Mouse (Mus musculus) MEL (cell line): ENCODE results near the gene Mettl5.

Source experiments
- BHLHE40 ChIP-seq: IDR thresholded peaks from 2 replicates; pipeline ENCODE4 v1.6.1; 2012; ENCODE audit warnings: low read depth, mild to moderate bottlenecking, inconsistent platforms, low read length, improper control_type of control experiment, borderline replicate concordance
- CTCF ChIP-seq, 3 experiments: IDR thresholded peaks in 2 of 3; conservative IDR thresholded peaks in 1 of 3; 2 replicates each; pipeline ENCODE4 v1.5.1; 2011 to 2012; ENCODE audit warnings: low read length in 3 of 3, low read depth in 2 of 3, mild to moderate bottlenecking in 2 of 3, improper control_type of control experiment in 1 of 3, inconsistent platforms in 1 of 3, mixed read lengths in 1 of 3, moderate library complexity in 1 of 3; ENCODE audit not compliant: control insufficient read depth in 1 of 3, insufficient read depth in 1 of 3, poor library complexity in 1 of 3, severe bottlenecking in 1 of 3
- E2F4 ChIP-seq: IDR thresholded peaks from 2 replicates; pipeline ENCODE4 v1.6.1; 2011; ENCODE audit warnings: low read depth, low read length, improper control_type of control experiment, borderline replicate concordance
- ELF1 ChIP-seq: IDR thresholded peaks from 2 replicates; pipeline ENCODE4 v1.6.1; 2014; ENCODE audit warnings: low read depth, mild to moderate bottlenecking, inconsistent platforms, low read length, improper control_type of control experiment, moderate library complexity
- ETS1 ChIP-seq: IDR thresholded peaks from 2 replicates; pipeline ENCODE4 v1.6.1; 2012; ENCODE audit warnings: low read depth, mild to moderate bottlenecking, inconsistent platforms, low read length, improper control_type of control experiment, moderate library complexity
- GATA1 ChIP-seq: IDR thresholded peaks from 2 replicates; pipeline ENCODE4 v1.6.1; 2011; ENCODE audit warnings: low read depth, low read length, improper control_type of control experiment
- HCFC1 ChIP-seq: IDR thresholded peaks from 2 replicates; pipeline ENCODE4 v1.6.1; 2012; ENCODE audit warnings: low read depth, mild to moderate bottlenecking, inconsistent platforms, low read length, improper control_type of control experiment, moderate library complexity
- KAT2A ChIP-seq: conservative IDR thresholded peaks from 2 replicates; pipeline ENCODE4 v1.6.1; 2012; ENCODE audit warnings: low read depth, low read length, improper control_type of control experiment, inconsistent platforms
- MAZ ChIP-seq: IDR thresholded peaks from 2 replicates; pipeline ENCODE4 v1.6.1; 2012; ENCODE audit warnings: low read depth, mild to moderate bottlenecking, inconsistent platforms, low read length, improper control_type of control experiment
- MYC ChIP-seq: IDR thresholded peaks from 2 replicates; pipeline ENCODE4 v1.6.1; 2011; ENCODE audit warnings: low read depth, mild to moderate bottlenecking, low read length, improper control_type of control experiment, moderate library complexity
- NELFE ChIP-seq: IDR thresholded peaks from 2 replicates; pipeline ENCODE4 v1.6.1; 2011; ENCODE audit warnings: low read depth, low read length, improper control_type of control experiment
- POLR2A ChIP-seq, 2 experiments: IDR thresholded peaks; 2 replicates each; pipeline ENCODE4 v1.6.1; 2011 to 2012; ENCODE audit warnings: low read length in 2 of 2, mild to moderate bottlenecking in 2 of 2, control low read depth in 1 of 2, improper control_type of control experiment in 1 of 2, low read depth in 1 of 2, moderate library complexity in 1 of 2; ENCODE audit not compliant: control insufficient read depth in 1 of 2, insufficient read depth in 1 of 2, poor library complexity in 1 of 2
- POLR2AphosphoS2 ChIP-seq: IDR thresholded peaks from 2 replicates; pipeline ENCODE4 v1.6.1; 2011; ENCODE audit warnings: low read length, improper control_type of control experiment
- TAL1 ChIP-seq: IDR thresholded peaks from 2 replicates; pipeline ENCODE4 v1.6.1; 2012; ENCODE audit warnings: mild to moderate bottlenecking, inconsistent platforms, low read length, moderate library complexity, mixed read lengths

GRCm38 (mm10) chr2:69861485-69862091 is 23.8 kb downstream of the Mettl5 start, which contains the start of gene Ssb:
- TF ChIP-seq BHLHE40 (no peak), E2F4 (no peak), HCFC1 (peak; percentile 81), CTCF (IDR thresholded peaks at IDR 0.05 in 2 of 3, conservative IDR thresholded peaks at IDR 0.05 in 1 of 3; ENCODE audit: control insufficient read depth in 1 of 3, insufficient read depth in 1 of 3, low read depth in 2 of 3, low read length in 3 of 3, poor library complexity in 1 of 3, severe bottlenecking in 1 of 3) (no peak), ETS1 (0 out of 2 replicates have a peak, but pooled peaks have one; percentile 8), ELF1 (no peak), MAZ (peak; percentile 70; the same call in 1 of the 2 replicates), KAT2A (no peak; the same call in none of the 2 replicates), GATA1 (no peak), TAL1 (no peak), POLR2A (IDR thresholded peaks at IDR 0.05; ENCODE audit: control insufficient read depth in 1 of 2, insufficient read depth in 1 of 2, low read depth in 1 of 2, low read length in 2 of 2, poor library complexity in 1 of 2) (peak; percentile 84 to 96), POLR2AphosphoS2 (peak; percentile 95), NELFE (peak; percentile 98), MYC (peak; percentile 86)
